In genomic region chr1:35764068-35764467, GRCm38 (mm10) we compare ENCODE assay signal across 18 mouse cellular contexts.
DNase-seq lines count a peak whose midpoint lies in the region; ATAC-seq and TF ChIP-seq lines count a peak whose summit lies in the region.
"Had no signal": no experiment of that assay in that cellular context is flagged by ENCODE, and none has a peak within 500 bp of the region (broad histone marks: within the 10 kb centered on the region; RNA-seq: fewer than 3 reads in every experiment).

No protein-coding gene starts in this region.

- no peak for ATAC-seq in liver, embryonic 12.5 days
- peak; percentile 78 for ATAC-seq in liver, postnatal 0 days
- ATAC-seq in midbrain, embryonic 11.5 days (ENCODE audit: low FRiP score), result no peak
- no peak for ATAC-seq in midbrain, embryonic 15.5 days (replicated peaks)
- ATAC-seq: activated CD4-positive, CD25-positive, alpha-beta regulatory T cell, adult 4 months; CD4-positive, CD25-positive, alpha-beta regulatory T cell, adult 4 months; Patski had no signal

- H3K79me2 ChIP-seq in liver, adult 2 months (ENCODE audit: control insufficient read depth, insufficient read depth, low read length), result no peaks in the 10 kb centered on the region

- no peak for TF ChIP-seq CTCF in liver, adult 2 months (IDR thresholded peaks at IDR 0.05; ENCODE audit: low read depth, low read length)
- TF ChIP-seq CTCF in liver, postnatal 0 days (IDR thresholded peaks at IDR 0.05; ENCODE audit: low read depth), result no peak

- TF ChIP-seq POLR2A in liver, adult 2 months (IDR thresholded peaks at IDR 0.05; ENCODE audit: extremely low read depth, insufficient read depth, low read length), result no peak

- no peak overlapping the region for H3K4me3 ChIP-seq in liver, adult 2 months (ENCODE audit: insufficient read depth, low read depth, low read length)
- H3K4me3 ChIP-seq in liver, embryonic 12.5 days, result no peak overlapping the region
- H3K4me3 ChIP-seq in liver, postnatal 0 days (ENCODE audit: low read depth, low read length), result no peak overlapping the region
- H3K4me3 ChIP-seq in midbrain, embryonic 11.5 days (ENCODE audit: low read depth, low read length), result no peak overlapping the region
- H3K4me3 ChIP-seq in midbrain, embryonic 15.5 days, result no peak overlapping the region

- 19% methylated on average over 1 of the region's 1 CpGs for WGBS in liver, adult 2 months
- 50% methylated on average over 1 of the region's 1 CpGs for WGBS in liver, embryonic 12.5 days (ENCODE audit: insufficient replicate concordance)
- 54% methylated on average over 1 of the region's 1 CpGs for WGBS in liver, postnatal 0 days (ENCODE audit: insufficient replicate concordance)
- WGBS in midbrain, embryonic 11.5 days, result 70% methylated on average over 1 of the region's 1 CpGs
- 72% methylated on average over 1 of the region's 1 CpGs for WGBS in midbrain, embryonic 15.5 days

- H3K27ac ChIP-seq in liver, adult 2 months (replicated peaks; ENCODE audit: insufficient read depth, low read depth, low read length), result peak overlapping the region; percentile 47; the same call in 1 of the 2 replicates
- no peak overlapping the region for H3K27ac ChIP-seq in liver, embryonic 12.5 days
- no peak overlapping the region for H3K27ac ChIP-seq in liver, postnatal 0 days (ENCODE audit: low read depth)
- H3K27ac ChIP-seq in midbrain, embryonic 11.5 days (ENCODE audit: low read depth, low read length), result no peak overlapping the region
- H3K27ac ChIP-seq in midbrain, embryonic 15.5 days, result no peak overlapping the region

- DNase-seq in adrenal gland, adult 2 months, result peak; percentile 28
- no peak for DNase-seq in adrenal gland, postnatal 4 days (ENCODE audit: low spot score in 2 of 2)
- peak; percentile 88 for DNase-seq in liver, adult 2 months (ENCODE audit: extremely low read depth, low read depth, low spot score)
- no peak for DNase-seq in liver, postnatal 0 days
- no peak for DNase-seq in liver
- DNase-seq in midbrain, embryonic 11.5 days (ENCODE audit: low spot score, missing footprints), result peak; percentile 62
- DNase-seq: B cell, adult 2 months; cerebellum, adult 11 months; cerebellum, adult 11-12 months; cerebellum, adult 18-20 months; cerebellum, adult 2 months had no signal

- H3K27me3 ChIP-seq in liver, adult 2 months (ENCODE audit: control insufficient read depth, insufficient read depth, low read length), result no peaks in the 10 kb centered on the region
- no peaks in the 10 kb centered on the region for H3K27me3 ChIP-seq in liver, embryonic 12.5 days (replicated peaks)
- no peaks in the 10 kb centered on the region for H3K27me3 ChIP-seq in liver, postnatal 0 days (ENCODE audit: insufficient read depth, low read length)
- H3K27me3 ChIP-seq in midbrain, embryonic 11.5 days (ENCODE audit: control insufficient read depth, insufficient read depth, low read length), result no peaks in the 10 kb centered on the region
- H3K27me3 ChIP-seq in midbrain, embryonic 15.5 days (replicated peaks), result no peaks in the 10 kb centered on the region
- H3K27me3 ChIP-seq: CH12.LX, Patski had no signal

- H3K4me1 ChIP-seq in liver, adult 2 months (ENCODE audit: control insufficient read depth, insufficient read depth, low read length), result peaks cover 4% of the 10 kb centered on the region
- no peaks in the 10 kb centered on the region for H3K4me1 ChIP-seq in liver, embryonic 12.5 days
- H3K4me1 ChIP-seq in liver, postnatal 0 days (ENCODE audit: insufficient read depth), result 0 out of 2 replicates have a peak, but pooled peaks cover 3% of the 10 kb centered on the region
- no peaks in the 10 kb centered on the region for H3K4me1 ChIP-seq in midbrain, embryonic 11.5 days (ENCODE audit: control insufficient read depth, insufficient read depth, low read length)
- no peaks in the 10 kb centered on the region for H3K4me1 ChIP-seq in midbrain, embryonic 15.5 days

- TF ChIP-seq EP300 in liver, postnatal 0 days (IDR thresholded peaks at IDR 0.05; ENCODE audit: low read depth), result no peak

- no peak overlapping the region for H3K9ac ChIP-seq in liver, adult 2 months (ENCODE audit: low read depth, low read length)
- H3K9ac ChIP-seq in liver, embryonic 12.5 days, result no peak overlapping the region
- H3K9ac ChIP-seq in liver, postnatal 0 days (replicated peaks), result no peak overlapping the region
- H3K9ac ChIP-seq in midbrain, embryonic 11.5 days (ENCODE audit: low read length), result no peak overlapping the region
- no peak overlapping the region for H3K9ac ChIP-seq in midbrain, embryonic 15.5 days

- H3K9me3 ChIP-seq in liver, embryonic 12.5 days (replicated peaks), result no peaks in the 10 kb centered on the region
- no peaks in the 10 kb centered on the region for H3K9me3 ChIP-seq in liver, postnatal 0 days (ENCODE audit: low read length)
- no peaks in the 10 kb centered on the region for H3K9me3 ChIP-seq in midbrain, embryonic 11.5 days (ENCODE audit: control insufficient read depth, low read length)
- H3K9me3 ChIP-seq in midbrain, embryonic 15.5 days, result no peaks in the 10 kb centered on the region
- H3K9me3 ChIP-seq: G1E had no signal

- H3K4me2 ChIP-seq in liver, embryonic 12.5 days, result no peak overlapping the region
- no peak overlapping the region for H3K4me2 ChIP-seq in liver, postnatal 0 days (ENCODE audit: low read depth, low read length)
- H3K4me2 ChIP-seq in midbrain, embryonic 11.5 days, result no peak overlapping the region
- H3K4me2 ChIP-seq in midbrain, embryonic 15.5 days, result no peak overlapping the region

- H3K36me3 ChIP-seq in liver, adult 2 months (ENCODE audit: control insufficient read depth, insufficient read depth, low read length), result no peaks in the 10 kb centered on the region
- no peaks in the 10 kb centered on the region for H3K36me3 ChIP-seq in liver, embryonic 12.5 days
- no peaks in the 10 kb centered on the region for H3K36me3 ChIP-seq in liver, postnatal 0 days (replicated peaks; ENCODE audit: insufficient read depth, low read length)
- no peaks in the 10 kb centered on the region for H3K36me3 ChIP-seq in midbrain, embryonic 11.5 days (ENCODE audit: control insufficient read depth, insufficient read depth, low read length)
- H3K36me3 ChIP-seq in midbrain, embryonic 15.5 days (replicated peaks), result no peaks in the 10 kb centered on the region
- H3K36me3 ChIP-seq: G1E had no signal

Comparison
In these comparisons a context has a peak if more than half of its experiments do, and no peak if none do; other contexts are left out.
1. DNase-seq: peak in adrenal gland, adult 2 months (single experiment), liver, adult 2 months (single experiment) and midbrain, embryonic 11.5 days (single experiment); none in adrenal gland, postnatal 4 days (0 of 2), liver, postnatal 0 days (single experiment) and liver (single experiment).